Mouse (Mus musculus): ENCODE data around the gene Pnck. TPM values are rescaled to one million over a fixed set of nuclear protein-coding genes. Genes with fewer than 3 reads are reported as not detected.
A peak's percentile ranks its signal among the peaks of the same experiment; 100 is the strongest.

The Pnck gene
- total RNA-seq (2021) = 1 to 10 TPM; 5.1 to 7.1 TPM

DNA sequence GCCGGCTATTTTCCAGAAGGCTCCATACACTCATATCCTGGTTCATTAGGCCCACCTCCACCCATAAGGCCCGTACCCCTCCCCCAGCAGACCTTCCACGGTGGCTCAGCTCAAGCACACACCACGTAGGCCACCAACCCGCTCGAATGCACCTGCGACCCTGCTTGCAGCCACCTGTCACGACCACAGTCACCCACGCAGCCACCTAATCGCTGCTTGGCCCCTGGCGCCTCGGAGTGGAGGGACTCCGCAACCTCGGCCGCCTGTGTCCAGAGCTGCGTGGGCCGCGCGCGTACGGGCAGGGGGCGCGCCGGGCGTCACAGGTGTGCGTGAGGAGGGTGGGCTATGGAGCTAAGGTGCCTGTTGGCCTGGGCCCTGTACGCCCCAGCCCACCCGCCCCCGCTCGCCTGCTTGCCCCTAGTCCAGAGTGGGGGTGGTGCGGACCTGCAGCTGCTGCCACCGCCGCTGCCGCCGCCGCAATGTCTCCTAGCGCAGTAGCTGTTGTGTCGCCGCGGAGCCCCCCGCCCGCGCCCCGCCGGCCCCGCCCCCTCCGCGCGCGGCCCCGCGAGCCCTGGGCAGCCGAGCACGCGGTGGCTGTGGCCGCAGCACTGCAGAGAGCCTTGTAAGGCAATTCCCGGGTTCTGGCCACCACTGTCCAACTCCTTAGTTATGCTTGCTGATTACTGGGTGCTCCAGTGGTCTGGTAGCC is at the start of gene Pnck:
Pnck (minus strand) TSS at position 543 of the 709 bp plus-strand sequence.
- no peak for DNase-seq
- intact Hi-C loops (cut with DNase I) = loop anchor here (5.0 kb wide), 1 partner anchor 652 kb away; no protein-coding TSS in a partner anchor

DNA sequence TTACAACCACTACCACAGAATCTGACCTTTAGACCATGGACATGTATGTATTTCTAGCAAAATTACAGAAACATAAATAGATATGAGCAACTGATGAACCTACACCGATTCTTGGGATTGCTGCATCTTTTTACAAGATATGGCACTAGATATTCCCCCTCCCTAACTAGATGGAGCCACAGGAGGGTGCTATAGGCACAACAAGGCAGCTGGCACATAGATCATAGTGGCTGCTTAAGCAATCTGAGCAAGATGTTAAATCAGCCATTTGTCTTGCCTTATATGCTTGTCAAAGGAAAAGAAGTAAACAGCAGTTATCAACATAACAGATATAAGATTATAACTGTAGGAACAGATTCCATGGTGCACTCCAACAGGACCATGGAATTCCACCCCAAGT is 40.6 kb upstream of the Pnck start:
- no peak for DNase-seq
- intact Hi-C loops (cut with DNase I) = no loop called here

DNA sequence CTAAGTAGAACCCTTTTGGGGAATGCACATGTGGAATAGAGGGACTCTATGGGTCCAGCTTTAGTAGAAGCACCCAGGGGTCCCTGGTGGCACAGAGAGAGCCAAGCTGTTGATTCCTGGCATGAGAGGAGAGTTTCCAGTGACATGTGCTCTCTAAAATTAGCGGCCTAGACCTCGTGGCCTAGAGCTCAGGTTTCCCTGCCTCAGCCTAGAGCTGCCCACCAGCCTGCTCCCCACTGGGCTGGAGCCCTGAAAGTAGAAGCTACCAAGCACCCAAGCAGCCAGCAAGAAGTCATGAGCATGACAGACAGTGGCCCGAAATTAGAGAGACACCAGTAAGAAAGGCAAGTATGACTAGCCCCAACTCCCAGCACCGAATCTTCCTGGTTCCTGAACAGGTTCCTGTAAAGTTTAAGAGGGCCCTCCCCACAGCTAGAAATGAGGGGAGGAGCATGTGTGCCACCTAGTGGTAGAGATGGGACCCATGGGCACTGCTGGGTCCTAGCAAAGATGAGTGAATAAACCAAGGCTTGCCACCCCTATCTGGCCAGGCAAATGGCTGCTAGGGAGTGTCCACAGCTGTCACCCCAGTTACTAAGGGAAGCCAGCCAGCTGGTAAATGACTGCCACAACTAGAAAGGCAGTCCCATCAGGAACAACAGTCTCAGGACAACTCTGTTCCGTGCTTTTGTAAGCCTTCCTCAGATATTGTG is 31.2 kb upstream of the Pnck start:
- intact Hi-C loops (cut with DNase I) = no loop called here
- DNase-seq = peak; percentile 54 to 58

DNA sequence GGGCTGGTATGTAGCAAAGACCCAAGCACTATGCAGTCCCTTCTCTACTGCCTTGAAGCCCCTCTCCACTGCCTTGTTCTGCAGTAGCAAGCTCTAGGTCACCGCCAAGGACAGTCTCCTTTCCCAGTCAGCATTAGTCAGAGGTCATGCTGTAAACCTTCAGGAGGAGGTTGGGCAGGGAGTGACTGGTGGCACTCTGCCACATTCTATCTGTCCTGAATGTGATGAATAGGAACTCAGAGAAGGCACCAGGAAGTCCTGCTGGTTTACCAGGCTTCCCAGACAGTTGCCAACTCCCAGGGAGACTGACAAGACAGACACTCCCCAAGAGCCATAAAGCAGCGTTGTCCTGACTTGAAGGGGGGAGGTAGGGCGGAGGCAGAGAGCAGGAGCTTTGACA is 25.7 kb upstream of the Pnck start:
- peak in 1 of 2 experiments; percentile 21 for DNase-seq
- intact Hi-C loops (cut with DNase I) = no loop called here

DNA sequence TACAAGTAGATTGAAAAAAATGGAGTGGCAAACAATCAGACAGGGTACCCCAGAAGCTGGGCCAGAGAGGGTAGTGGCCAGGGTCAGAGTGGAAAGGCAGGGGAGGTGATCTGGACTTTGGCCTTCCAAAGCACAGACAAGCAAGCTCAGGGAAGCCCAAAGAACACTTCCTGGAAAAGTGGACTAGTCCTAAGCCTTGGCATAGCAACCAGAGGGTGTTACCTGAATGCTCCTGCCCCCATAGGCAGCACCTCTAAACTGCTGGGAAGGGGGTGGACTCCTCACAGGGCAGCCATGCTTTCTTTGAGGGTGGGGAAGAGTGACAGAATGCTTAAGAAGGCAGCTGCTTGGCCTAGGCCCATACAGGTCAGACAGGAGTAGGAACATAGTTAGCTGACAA is 25.1 kb upstream of the Pnck start:
- intact Hi-C loops (cut with DNase I) = no loop called here
- DNase-seq = no peak

DNA sequence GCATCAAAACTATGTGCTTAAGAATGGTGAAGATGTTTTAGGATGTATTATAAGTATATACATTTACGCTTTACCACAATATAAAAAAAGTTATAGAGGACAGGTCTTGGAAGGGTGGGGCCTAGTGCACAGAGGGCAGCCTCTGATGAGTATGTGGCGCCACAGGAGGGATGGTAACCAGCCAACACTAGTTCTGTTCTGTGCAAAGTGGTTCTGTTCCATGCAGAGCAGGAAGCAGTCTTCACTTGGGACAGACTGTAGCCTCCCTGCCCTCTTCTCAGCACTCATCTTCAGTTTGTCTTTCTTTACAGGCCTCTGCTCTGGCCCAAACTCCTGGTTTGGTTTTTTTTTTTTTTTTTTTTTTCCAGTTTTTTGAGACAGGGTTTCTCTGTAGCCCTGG is 24.2 kb upstream of the Pnck start:
- no peak for DNase-seq
- intact Hi-C loops (cut with DNase I) = no loop called here

DNA sequence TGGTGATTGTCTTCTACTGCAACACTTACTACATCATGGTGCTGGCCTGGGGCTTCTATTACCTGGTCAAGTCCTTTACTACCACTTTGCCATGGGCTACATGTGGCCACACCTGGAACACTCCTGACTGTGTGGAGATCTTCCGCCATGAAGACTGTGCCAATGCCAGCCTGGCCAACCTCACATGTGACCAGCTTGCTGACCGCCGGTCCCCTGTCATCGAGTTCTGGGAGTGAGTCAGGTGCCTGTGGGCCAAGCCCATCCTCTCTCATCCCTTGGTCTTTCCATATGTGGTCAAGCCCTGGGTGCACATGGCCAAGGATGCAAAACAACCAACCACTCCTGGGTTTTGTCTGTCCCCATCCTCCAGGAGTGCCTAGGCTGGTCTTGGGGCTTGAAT is 16.8 kb upstream of the Pnck start:
- no peak for DNase-seq
- intact Hi-C loops (cut with DNase I) = loop anchor here (10.0 kb wide), 1 partner anchor 408 kb away; no protein-coding TSS in a partner anchor

DNA sequence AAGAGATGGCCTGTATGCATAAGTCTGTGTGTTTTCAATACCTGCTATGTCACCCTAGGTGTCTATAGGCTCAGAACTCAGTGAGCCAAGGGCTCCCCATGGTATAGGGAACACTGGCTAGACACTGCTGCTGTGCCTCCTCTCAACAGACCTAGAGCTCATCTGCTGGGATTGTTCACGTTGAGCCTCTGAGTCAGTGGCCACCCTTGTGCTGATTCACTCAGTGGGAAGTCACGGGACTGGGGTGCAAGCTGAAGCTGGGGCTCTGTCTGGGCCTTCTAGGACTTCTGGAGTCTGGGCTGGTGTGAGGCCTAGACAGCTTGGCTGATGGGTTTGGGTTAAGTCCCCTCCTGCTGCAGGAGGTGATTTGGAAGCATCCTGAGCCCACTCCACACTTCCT is 15.3 kb upstream of the Pnck start:
- no peak for DNase-seq
- intact Hi-C loops (cut with DNase I) = loop anchor here (10.0 kb wide), 1 partner anchor 410 kb away; no protein-coding TSS in a partner anchor

DNA sequence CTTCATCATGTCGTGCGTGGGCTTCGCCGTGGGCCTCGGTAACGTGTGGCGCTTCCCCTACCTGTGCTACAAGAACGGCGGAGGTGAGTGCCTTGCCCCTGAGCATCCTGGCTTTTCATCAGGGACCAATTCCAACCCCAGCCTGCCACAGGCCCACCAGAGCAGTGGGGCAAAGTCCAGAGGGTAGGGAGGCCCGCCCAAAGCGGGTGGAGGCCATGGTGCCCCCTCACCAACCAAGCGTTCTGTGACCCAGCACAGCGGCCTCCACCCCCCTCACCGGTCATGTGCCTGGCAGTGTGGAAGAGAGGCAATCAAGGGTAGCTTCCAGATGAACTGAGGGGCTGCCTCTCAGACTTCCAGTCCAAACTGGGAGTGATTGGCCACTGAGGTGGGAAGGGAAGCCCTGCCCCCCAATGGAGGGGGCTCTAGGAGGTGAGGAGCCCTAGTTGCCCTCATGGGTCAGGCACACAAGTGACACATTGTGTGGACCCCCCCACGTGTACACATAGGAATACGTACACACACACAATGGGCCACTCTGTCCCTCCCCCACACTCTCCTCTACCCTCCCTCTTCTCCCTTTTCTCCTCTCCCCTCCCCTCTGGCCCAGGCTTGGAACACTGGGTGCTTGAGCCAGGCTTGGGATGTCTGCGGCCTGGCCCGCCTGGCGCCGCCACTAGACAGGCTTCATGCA is 14.2 kb upstream of the Pnck start:
- peak; percentile 21 to 30 for DNase-seq
- intact Hi-C loops (cut with DNase I) = loop anchor here (5.0 to 10.0 kb wide), 2 partner anchors 278 to 411 kb away; no protein-coding TSS in a partner anchor

DNA sequence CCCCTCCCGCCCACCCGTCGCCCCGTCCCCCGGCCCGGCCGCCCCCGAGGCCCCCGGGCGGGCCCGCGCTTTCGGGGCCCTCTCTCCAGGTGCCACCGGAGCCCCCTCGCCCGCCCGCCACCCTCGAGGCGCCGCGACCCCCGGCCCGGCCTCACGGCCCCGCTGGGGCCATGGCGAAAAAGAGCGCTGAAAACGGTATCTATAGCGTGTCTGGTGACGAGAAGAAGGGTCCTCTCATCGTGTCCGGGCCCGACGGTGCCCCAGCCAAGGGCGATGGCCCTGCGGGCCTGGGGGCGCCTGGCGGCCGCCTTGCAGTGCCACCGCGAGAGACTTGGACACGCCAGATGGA is 13.7 kb upstream of the Pnck start:
- intact Hi-C loops (cut with DNase I) = loop anchor here (5.0 to 10.0 kb wide), 2 partner anchors 279 to 411 kb away; no protein-coding TSS in a partner anchor
- DNase-seq = no peak

DNA sequence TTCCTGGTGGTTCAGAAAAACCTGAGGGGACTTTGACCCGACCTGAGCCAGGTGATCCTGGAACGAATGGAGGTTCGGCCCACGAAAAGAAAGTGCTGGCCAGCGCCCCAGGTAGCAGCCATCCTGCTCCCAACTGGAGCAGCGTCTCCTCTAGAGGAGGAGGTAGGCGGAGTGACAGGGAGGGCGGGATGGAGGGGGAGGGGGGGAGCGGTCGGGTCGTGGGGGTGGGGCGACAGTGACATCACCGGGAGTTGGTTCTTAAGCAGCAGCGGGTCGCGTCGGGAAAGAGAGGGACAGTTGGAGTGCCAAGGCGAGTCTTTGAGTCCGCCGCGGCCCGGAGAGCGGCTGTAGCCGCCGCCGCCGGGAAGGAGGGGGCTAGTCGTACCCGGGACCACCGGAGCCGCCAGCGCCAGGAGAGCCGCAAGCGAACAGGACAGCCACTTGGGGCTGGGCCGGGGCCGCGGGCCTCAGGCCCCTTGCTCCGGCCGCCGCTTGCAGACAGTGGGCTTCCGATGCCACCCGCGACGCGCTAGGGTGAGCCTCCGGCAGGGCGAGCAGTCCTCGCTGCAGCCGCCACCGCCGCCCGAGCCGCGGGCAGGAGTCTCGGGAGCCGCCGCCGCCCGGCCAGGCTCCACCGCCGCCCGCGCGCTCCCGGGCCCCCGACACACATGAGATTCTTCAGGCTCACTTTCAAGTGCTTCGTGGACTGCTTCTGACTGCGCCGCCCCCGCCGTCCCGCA is 13.1 kb upstream of the Pnck start, which contains the start of gene Slc6a8:
Slc6a8 (plus strand) TSS at position 272 of the 740 bp plus-strand sequence.
- intact Hi-C loops (cut with DNase I) = loop anchor here (5.0 to 10.0 kb wide), 2 partner anchors 279 to 412 kb away; no protein-coding TSS in a partner anchor
- DNase-seq = peak; percentile 78

DNA sequence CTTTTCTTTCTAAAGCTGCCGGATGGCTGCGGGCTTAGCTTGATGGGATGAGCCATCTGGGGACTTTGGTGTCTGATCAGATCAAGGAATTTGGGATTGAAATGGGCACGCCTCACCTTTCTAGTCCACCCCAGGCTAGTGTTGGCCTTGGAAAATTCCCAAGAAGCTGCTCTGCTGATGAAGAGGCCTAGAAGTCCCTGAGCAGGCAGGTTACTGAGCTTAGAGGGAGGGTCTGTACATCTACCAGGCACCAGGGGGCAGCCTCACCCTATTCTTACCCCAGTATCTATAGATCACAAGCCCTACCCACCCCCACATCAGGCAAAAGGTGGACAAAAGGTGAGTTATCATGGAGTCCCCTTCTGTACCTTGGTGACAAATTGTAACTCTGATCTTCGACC is 12.1 kb upstream of the Pnck start:
- intact Hi-C loops (cut with DNase I) = loop anchor here (5.0 to 10.0 kb wide), 2 partner anchors 280 to 413 kb away; no protein-coding TSS in a partner anchor
- DNase-seq = peak; percentile 39 to 47

DNA sequence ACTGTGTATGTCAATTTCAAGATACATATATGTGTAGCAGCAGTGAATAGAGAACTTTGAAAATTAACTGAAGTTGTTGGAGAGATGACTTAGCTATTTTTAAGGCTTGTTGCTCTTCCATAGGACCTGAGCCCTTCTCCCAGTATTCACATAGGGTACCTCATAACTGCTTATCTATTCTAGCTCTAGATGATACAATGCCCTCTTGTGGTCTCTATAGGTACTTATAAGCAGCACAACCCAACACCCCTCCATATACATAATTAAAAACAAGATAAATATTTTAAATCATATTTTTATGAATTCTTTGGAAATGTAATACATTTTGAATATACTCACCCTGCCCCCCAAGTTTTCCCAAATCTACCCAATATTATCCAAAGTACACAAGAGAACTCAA is 3.2 kb upstream of the Pnck start:
- intact Hi-C loops (cut with DNase I) = no loop called here
- DNase-seq = no peak

DNA sequence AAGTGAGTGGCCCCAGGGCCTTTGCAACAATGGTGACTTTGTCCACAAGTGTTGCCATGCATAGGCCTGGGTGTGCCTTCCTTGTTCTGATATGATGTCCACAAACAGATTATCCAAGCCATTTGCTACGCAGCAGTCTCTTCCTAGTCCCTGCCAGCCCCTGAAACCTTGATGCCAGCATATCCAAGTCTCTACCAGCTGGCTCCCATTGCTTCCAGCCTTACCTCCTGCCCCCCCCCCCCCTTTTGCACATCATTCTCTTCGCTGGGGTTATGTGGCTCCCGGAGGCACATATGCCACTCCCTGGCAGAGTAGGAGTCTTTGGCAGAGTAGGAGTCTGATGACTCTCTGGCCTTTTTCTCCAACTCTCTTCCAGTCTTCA is 358 bp upstream of the Pnck start:
- no peak for DNase-seq

DNA sequence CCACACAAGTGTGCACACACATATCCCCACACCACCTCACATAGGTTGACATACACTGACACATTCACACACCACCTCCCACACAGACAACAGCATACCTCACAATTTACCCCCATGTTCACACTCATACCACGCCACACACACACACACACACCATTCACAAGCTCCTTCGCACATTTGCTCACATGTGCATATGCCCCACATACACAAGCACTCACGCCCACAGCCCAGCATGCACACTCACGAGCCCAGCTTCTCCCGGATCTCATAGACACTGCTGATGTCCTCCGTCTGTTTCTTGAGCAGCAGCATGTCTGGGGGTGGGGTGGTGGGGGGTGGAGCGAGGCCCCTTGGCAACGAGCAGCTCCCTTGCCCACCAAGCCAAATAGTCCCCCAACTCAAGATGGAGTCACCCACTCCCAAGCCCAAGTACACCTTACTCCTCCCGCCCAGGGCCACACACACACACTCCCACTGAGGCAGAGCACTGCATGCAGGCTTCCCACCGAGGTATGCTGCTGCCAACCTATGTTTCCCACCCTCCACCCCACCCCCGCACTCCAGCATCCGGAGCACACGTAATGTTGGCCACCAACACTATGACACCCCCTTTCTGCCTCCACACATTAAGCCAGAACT is 862 bp downstream of the Pnck start:
- intact Hi-C loops (cut with DNase I) = loop anchor here (5.0 kb wide), 1 partner anchor 652 kb away; no protein-coding TSS in a partner anchor
- no peak for DNase-seq

More for the DNA sequence above, 358 bp upstream of the Pnck start:
- intact Hi-C loops (cut with DNase I) = no loop called here

DNA sequence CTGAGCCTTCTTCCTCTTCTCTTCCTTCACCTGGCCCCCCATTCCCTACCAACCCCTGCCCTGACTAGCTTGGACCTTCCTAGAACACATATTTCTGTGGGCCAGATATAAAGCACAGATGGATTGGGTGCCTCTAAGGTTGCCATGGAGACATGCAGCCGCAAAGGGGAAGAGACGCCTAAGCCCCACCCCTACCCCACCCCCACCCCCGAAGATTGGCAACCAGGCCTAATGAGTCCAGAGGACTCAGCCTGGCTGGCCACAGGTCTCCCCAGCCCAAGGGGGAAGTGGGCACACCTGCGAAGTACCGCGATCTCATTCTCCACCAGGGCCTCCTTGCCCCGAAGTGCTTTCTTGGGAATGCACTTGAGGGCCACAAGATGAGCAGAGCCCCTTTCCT is 1.5 kb downstream of the Pnck start:
- intact Hi-C loops (cut with DNase I) = loop anchor here (5.0 kb wide), 1 partner anchor 651 kb away; no protein-coding TSS in a partner anchor
- DNase-seq = no peak

DNA sequence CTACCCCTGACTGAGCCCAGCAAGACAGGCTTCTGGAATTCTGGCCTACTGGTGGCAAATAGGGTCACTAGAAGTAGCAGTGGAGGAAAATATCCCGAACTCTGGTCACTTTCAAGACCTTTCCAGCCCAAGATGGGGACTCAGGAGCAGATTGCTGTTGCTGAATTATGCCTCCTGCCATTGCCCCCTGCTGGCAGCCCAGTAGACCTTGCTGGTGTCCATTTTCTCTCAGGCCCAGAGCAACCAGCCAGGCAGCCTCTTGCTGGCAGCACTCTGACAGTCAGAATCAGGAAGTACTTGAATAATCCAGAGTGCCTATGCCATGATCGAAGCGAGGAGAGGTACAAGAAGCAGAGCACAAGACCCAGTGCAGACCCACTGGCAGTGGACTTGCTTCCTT is 4.4 kb downstream of the Pnck start:
- intact Hi-C loops (cut with DNase I) = loop anchor here (2.0 to 5.0 kb wide), 4 partner anchors 63 to 648 kb away; no protein-coding TSS in a partner anchor
- DNase-seq = no peak

DNA sequence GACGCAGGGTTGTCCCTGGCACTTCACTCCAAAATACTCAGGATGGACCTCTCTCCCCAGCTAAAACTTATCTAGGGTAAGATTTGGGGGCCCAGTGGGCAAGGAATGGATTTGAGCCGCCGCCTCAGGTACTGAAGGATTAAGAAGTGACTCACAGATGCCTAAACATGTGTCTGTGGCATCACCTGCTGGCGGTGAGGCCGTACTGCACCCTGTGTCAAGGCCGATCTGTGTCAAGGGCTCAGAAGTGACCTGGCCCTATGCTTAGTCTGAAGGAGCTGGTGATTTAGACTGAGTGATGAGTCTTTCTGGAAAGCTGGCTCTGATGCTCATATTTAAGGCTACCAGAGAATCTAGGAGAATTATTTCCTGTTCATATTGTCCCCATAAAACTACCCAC is 5.7 kb downstream of the Pnck start:
- DNase-seq = peak; percentile 37 to 76
- intact Hi-C loops (cut with DNase I) = loop anchor here (1.0 to 2.0 kb wide), 4 partner anchors 61 to 599 kb away; no protein-coding TSS in a partner anchor

DNA sequence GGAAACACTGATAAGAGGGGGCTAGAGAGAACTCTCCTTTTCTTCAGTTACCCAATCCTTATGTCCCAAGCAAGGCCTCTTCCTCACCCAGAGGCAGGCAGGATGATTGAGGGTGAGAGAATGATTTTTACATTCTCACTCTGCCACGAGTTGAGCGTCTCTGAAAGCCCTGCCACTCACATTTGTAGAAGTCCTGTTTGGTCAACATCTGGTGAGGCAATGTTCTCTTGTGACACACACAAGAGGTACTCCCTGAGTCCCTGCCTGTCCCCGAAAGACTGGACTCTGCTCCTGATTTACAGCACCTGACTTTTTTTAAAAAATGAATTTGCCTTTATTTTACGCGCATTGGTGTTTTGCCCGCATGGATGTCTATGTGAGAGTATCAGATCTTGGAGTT is 6.5 kb downstream of the Pnck start:
- DNase-seq = no peak
- intact Hi-C loops (cut with DNase I) = no loop called here

DNA sequence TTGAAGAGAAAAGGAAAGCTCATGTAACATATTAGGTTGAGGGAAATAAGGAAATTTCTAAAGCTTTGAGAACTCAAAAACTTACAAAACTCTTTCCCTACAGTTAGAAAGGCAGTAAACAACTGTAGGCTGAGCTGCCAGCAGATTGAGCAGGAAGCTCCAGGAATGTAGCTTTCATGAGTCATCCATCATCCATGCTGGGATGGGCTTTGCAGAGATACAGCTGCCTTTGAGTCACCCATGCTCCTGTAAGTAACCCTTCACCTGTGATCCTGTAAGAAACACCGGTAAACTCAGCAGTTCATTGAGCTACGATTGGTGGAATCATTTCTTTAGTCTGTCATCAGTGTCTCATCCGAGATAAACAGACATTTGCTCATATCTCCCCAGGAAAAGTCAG is 9.0 kb downstream of the Pnck start:
- no peak for DNase-seq

More for the DNA sequence above, 9.0 kb downstream of the Pnck start:
- intact Hi-C loops (cut with DNase I) = no loop called here
